Mouse (Mus musculus) ES-Bruce4 (cell line): Measurements from ENCODE around the gene Ltc4s.

Experiments used
- CTCF ChIP-seq: IDR thresholded peaks from one replicate; pipeline ENCODE4 v1.8.1; 2011; ENCODE audit warnings: low read depth, low read length
- EP300 ChIP-seq: IDR thresholded peaks from 2 replicates; pipeline ENCODE4 v1.6.1; 2011; ENCODE audit warnings: low read depth, low read length; ENCODE audit not compliant: insufficient read depth
- POLR2A ChIP-seq: IDR thresholded peaks from one replicate; pipeline ENCODE4 v1.8.1; 2011; ENCODE audit warnings: low read length; ENCODE audit not compliant: insufficient read depth

GRCm38 (mm10) chr11:50223783-50224662 is 14.4 kb downstream of the Ltc4s start:
- TF ChIP-seq CTCF (no peak), EP300 (no peak), POLR2A (no peak)
